Comparison of ENCODE assay signal across 26 mouse cellular contexts in the genomic region with DNA sequence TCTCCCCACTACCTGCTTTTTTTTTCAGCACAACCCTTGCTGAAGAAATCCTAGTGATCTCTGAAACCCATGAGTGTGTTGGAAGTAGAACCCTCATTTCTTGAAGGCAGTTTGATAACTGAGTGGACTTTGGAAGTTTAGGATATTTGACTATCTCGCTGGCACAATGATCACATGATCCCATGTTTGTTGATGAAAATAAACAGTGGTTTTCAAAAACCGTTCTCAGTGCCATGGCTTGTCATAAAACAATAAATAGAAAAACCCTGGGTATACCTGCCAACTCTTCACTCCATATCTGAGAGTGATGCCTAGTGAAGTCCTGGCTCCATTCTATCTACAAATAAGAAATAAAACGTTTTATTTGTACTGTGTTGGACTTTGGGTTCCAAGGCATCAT.
A peak's percentile ranks its signal among the peaks of the same experiment; 100 is the strongest.
DNase-seq lines count a peak whose midpoint lies in the region; ATAC-seq and TF ChIP-seq lines count a peak whose summit lies in the region.
"Had no signal": no experiment of that assay in that cellular context is flagged by ENCODE, and none has a peak within 500 bp of the region (broad histone marks: within the 10 kb centered on the region; RNA-seq: fewer than 3 reads in every experiment).

No protein-coding gene starts in this region.

- H3K9ac ChIP-seq in liver, adult 2 months (ENCODE audit: low read depth, low read length) = no peak overlapping the region
- no peak overlapping the region for H3K9ac ChIP-seq in intestine, embryonic 14.5 days (ENCODE audit: low read length)
- no peak overlapping the region for H3K9ac ChIP-seq in intestine, embryonic 16.5 days (ENCODE audit: low read depth, low read length)
- H3K9ac ChIP-seq: embryonic facial prominence, embryonic 13.5 days; embryonic facial prominence, embryonic 15.5 days; forebrain, embryonic 12.5 days had no signal

- no peaks in the 10 kb centered on the region for H3K79me2 ChIP-seq in liver, adult 2 months (ENCODE audit: control insufficient read depth, insufficient read depth, low read length)

- no peak overlapping the region for H3K4me2 ChIP-seq in intestine, embryonic 14.5 days (ENCODE audit: low read length)
- H3K4me2 ChIP-seq in intestine, embryonic 16.5 days (ENCODE audit: low read depth, low read length) = no peak overlapping the region
- H3K4me2 ChIP-seq: embryonic facial prominence, embryonic 13.5 days; embryonic facial prominence, embryonic 15.5 days; forebrain, embryonic 12.5 days had no signal

- no peak for TF ChIP-seq CTCF in liver, adult 2 months (IDR thresholded peaks at IDR 0.05; ENCODE audit: low read depth, low read length)

- no peak overlapping the region for H3K4me3 ChIP-seq in liver, adult 2 months (ENCODE audit: insufficient read depth, low read depth, low read length)
- no peak overlapping the region for H3K4me3 ChIP-seq in intestine, embryonic 14.5 days (ENCODE audit: low read depth, low read length)
- H3K4me3 ChIP-seq in intestine, embryonic 16.5 days (ENCODE audit: low read length) = no peak overlapping the region
- H3K4me3 ChIP-seq: embryonic facial prominence, embryonic 13.5 days; embryonic facial prominence, embryonic 15.5 days; erythroblast, embryonic 14.5 days; forebrain, embryonic 10.5 days; forebrain, embryonic 12.5 days had no signal

- WGBS in liver, adult 2 months = 22% methylated on average over 3 of the region's 3 CpGs
- WGBS in intestine, embryonic 14.5 days = 51% methylated on average over 3 of the region's 3 CpGs
- 45% methylated on average over 3 of the region's 3 CpGs for WGBS in intestine, embryonic 16.5 days

- H3K36me3 ChIP-seq in liver, adult 2 months (ENCODE audit: control insufficient read depth, insufficient read depth, low read length) = no peaks in the 10 kb centered on the region
- H3K36me3 ChIP-seq in intestine, embryonic 14.5 days (ENCODE audit: control insufficient read depth, insufficient read depth, low read length) = no peaks in the 10 kb centered on the region
- no peaks in the 10 kb centered on the region for H3K36me3 ChIP-seq in intestine, embryonic 16.5 days (ENCODE audit: control insufficient read depth, insufficient read depth, low read length)
- H3K36me3 ChIP-seq: embryonic facial prominence, embryonic 13.5 days; embryonic facial prominence, embryonic 15.5 days; forebrain, embryonic 10.5 days; forebrain, embryonic 12.5 days; G1E had no signal

- H3K9me3 ChIP-seq in intestine, embryonic 14.5 days (ENCODE audit: control insufficient read depth, low read length) = no peaks in the 10 kb centered on the region
- no peaks in the 10 kb centered on the region for H3K9me3 ChIP-seq in intestine, embryonic 16.5 days (ENCODE audit: control insufficient read depth, low read length)
- H3K9me3 ChIP-seq: embryonic facial prominence, embryonic 13.5 days; embryonic facial prominence, embryonic 15.5 days; forebrain, embryonic 10.5 days; forebrain, embryonic 12.5 days; G1E had no signal

- TF ChIP-seq POLR2A in liver, adult 2 months (IDR thresholded peaks at IDR 0.05; ENCODE audit: extremely low read depth, insufficient read depth, low read length) = no peak

- DNase-seq in liver, adult 2 months (ENCODE audit: extremely low read depth, low read depth, low spot score) = peak; percentile 98
- DNase-seq in liver = no peak
- DNase-seq in intestine, embryonic 14.5 days (ENCODE audit: low spot score) = peak; percentile 9
- no peak for DNase-seq in right cerebral cortex, postnatal 10 days (ENCODE audit: low spot score in 2 of 2)
- DNase-seq in kidney, adult 9 months = no peak
- DNase-seq: adrenal gland, adult 8-10 months; adrenal gland, postnatal 14 days; adrenal gland, postnatal 36 days; B cell, adult 2 months; cerebellum, adult 11-12 months; cerebellum, adult 2 months; cerebellum, adult 9-11 months; cerebellum, postnatal 14 days; cerebellum, postnatal 36 days had no signal

- peaks cover 39% of the 10 kb centered on the region for H3K4me1 ChIP-seq in liver, adult 2 months (ENCODE audit: control insufficient read depth, insufficient read depth, low read length)
- H3K4me1 ChIP-seq in intestine, embryonic 14.5 days (replicated peaks; ENCODE audit: control insufficient read depth, insufficient read depth, low read length) = peaks cover 8% of the 10 kb centered on the region
- H3K4me1 ChIP-seq in intestine, embryonic 16.5 days (ENCODE audit: control insufficient read depth, insufficient read depth, low read length) = peaks cover 23% of the 10 kb centered on the region; the same call in 1 of the 2 replicates
- H3K4me1 ChIP-seq: embryonic facial prominence, embryonic 13.5 days; embryonic facial prominence, embryonic 15.5 days; forebrain, embryonic 10.5 days had no signal

- H3K27me3 ChIP-seq in liver, adult 2 months (ENCODE audit: control insufficient read depth, insufficient read depth, low read length) = no peaks in the 10 kb centered on the region; the same call in 1 of the 2 replicates
- no peaks in the 10 kb centered on the region for H3K27me3 ChIP-seq in intestine, embryonic 14.5 days (replicated peaks; ENCODE audit: control insufficient read depth, insufficient read depth, low read length)
- no peaks in the 10 kb centered on the region for H3K27me3 ChIP-seq in intestine, embryonic 16.5 days (replicated peaks; ENCODE audit: control insufficient read depth, insufficient read depth, low read length)
- H3K27me3 ChIP-seq: CH12.LX; embryonic facial prominence, embryonic 13.5 days; embryonic facial prominence, embryonic 15.5 days; forebrain, embryonic 12.5 days; Patski had no signal

- no peak for ATAC-seq in intestine, embryonic 14.5 days (replicated peaks; ENCODE audit: low FRiP score, low TSS enrichment, low read depth)
- ATAC-seq in intestine, embryonic 16.5 days = peak; percentile 39
- ATAC-seq: activated CD4-positive, CD25-positive, alpha-beta regulatory T cell, adult 4 months; CD4-positive, CD25-positive, alpha-beta regulatory T cell, adult 4 months; forebrain, embryonic 16.5 days; Patski had no signal

- H3K27ac ChIP-seq in liver, adult 2 months (replicated peaks; ENCODE audit: insufficient read depth, low read depth, low read length) = 0 out of 2 replicates have a peak overlapping the region, but pooled peaks have one; percentile 79
- H3K27ac ChIP-seq in intestine, embryonic 14.5 days (ENCODE audit: low read depth) = no peak overlapping the region
- no peak overlapping the region for H3K27ac ChIP-seq in intestine, embryonic 16.5 days (ENCODE audit: low read length)
- H3K27ac ChIP-seq: embryonic facial prominence, embryonic 13.5 days; embryonic facial prominence, embryonic 15.5 days; forebrain, embryonic 10.5 days; forebrain, embryonic 12.5 days had no signal

Comparison
In these comparisons a context has a peak if more than half of its experiments do, and no peak if none do; other contexts are left out.
1. DNase-seq: peak in liver, adult 2 months (single experiment) and intestine, embryonic 14.5 days (single experiment); none in liver (single experiment), right cerebral cortex, postnatal 10 days (0 of 2) and kidney, adult 9 months (single experiment).